Mouse (Mus musculus): ENCODE results near the gene Alk.

Gene Alk

GRCm38 (mm10) chr17:72250482-72251405 is 353.7 kb downstream of the Alk start:
- DNase-seq = no peak

- peak; percentile 47 for DNase-seq
Measured at GRCm38 (mm10) chr17:72242036-72242435, 362.4 kb downstream of the Alk start.

- DNase-seq = no peak
Measured at GRCm38 (mm10) chr17:72237315-72237714, 367.1 kb downstream of the Alk start.

GRCm38 (mm10) chr17:72230891-72231290 is 373.5 kb downstream of the Alk start:
- no peak for DNase-seq

- DNase-seq = no peak
Measured at GRCm38 (mm10) chr17:72218816-72219215, 385.6 kb downstream of the Alk start.

- no peak for DNase-seq
Measured at GRCm38 (mm10) chr17:72197576-72197975, 406.9 kb downstream of the Alk start.

- no peak for DNase-seq
Measured at GRCm38 (mm10) chr17:72194976-72195650, 409.3 kb downstream of the Alk start.

GRCm38 (mm10) chr17:72190536-72190935 is 413.9 kb downstream of the Alk start:
- no peak for DNase-seq

- DNase-seq = no peak
Measured at GRCm38 (mm10) chr17:72187026-72187425, 417.4 kb downstream of the Alk start.

- DNase-seq = peak; percentile 6
Measured at GRCm38 (mm10) chr17:72182414-72182813, 422.0 kb downstream of the Alk start.

GRCm38 (mm10) chr17:72180200-72180599 is 424.2 kb downstream of the Alk start:
- DNase-seq = no peak

- no peak for DNase-seq
Measured at GRCm38 (mm10) chr17:72179722-72180140, 424.7 kb downstream of the Alk start.

GRCm38 (mm10) chr17:72173778-72174177 is 430.6 kb downstream of the Alk start:
- DNase-seq = no peak

- DNase-seq = no peak
Measured at GRCm38 (mm10) chr17:72168152-72168551, 436.3 kb downstream of the Alk start.

- no peak for DNase-seq
Measured at GRCm38 (mm10) chr17:72158857-72159385, 445.5 kb downstream of the Alk start.

- DNase-seq = no peak
Measured at GRCm38 (mm10) chr17:72157830-72158629, 446.4 kb downstream of the Alk start.

GRCm38 (mm10) chr17:72153038-72153437 is 451.4 kb downstream of the Alk start:
- no peak for DNase-seq

- no peak for DNase-seq
Measured at GRCm38 (mm10) chr17:72144946-72145598, 459.4 kb downstream of the Alk start.

GRCm38 (mm10) chr17:72144461-72144860 is 460.0 kb downstream of the Alk start:
- no peak for DNase-seq

- no peak for DNase-seq
Measured at GRCm38 (mm10) chr17:72132140-72132911, 472.1 kb downstream of the Alk start.

GRCm38 (mm10) chr17:72121660-72122059 is 482.8 kb downstream of the Alk start:
- DNase-seq = no peak

- DNase-seq = no peak
Measured at GRCm38 (mm10) chr17:72120278-72120677, 484.1 kb downstream of the Alk start.

All from thymus, postnatal 4 days (tissue).